Mouse (Mus musculus): ENCODE data around the gene C2cd5.

DNA sequence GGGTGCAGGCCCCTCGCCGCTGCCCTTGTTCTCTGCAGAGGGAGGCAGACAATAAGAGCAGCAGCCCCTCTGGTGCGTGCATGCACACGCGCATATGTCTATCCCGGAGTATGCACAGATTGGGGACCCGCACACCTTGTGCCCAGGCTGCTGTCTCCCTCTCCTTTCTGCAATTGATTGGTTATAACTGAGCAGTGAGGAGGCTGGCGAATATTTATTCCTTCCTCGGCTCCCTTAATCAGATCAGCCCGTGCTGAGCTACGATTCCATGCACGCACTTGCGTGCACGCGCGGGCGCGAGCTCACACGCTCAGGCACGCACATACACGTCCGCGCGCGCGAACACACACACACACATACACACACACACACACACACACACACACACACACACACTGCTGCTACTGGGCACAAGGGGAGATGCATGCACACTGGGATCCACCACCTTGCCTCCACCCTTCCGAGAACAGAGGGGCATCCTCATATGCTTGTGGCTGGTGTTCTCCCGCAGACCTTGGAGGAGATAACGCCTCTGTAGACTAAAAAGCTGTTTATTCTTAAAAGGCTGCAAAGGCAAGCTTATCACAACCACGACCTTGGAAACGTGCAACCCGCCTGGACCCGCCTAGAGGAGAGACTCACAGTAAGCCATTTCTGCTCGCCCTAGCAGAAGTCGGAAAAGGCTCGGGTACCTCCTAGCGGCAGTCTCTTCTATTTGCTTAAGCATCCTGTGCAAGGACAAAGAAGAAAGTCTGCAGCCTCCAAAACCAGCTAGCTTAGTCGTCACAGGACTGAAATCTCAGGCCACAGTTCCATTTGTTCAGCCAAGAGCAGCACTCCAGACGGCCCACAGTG, 135.2 kb downstream of the C2cd5 start:
- peak; percentile 13; the same call in 1 of the 2 replicates for TF ChIP-seq CTCF (IDR thresholded peaks at IDR 0.05; ENCODE audit: extremely low read depth, insufficient read depth, insufficient read length, insufficient replicate concordance)
- no peak for TF ChIP-seq POLR2A (IDR thresholded peaks at IDR 0.05; ENCODE audit: low read depth, low read length)

All from spleen, adult 2 months (tissue).